Comparison of ENCODE assay signal across 8 mouse cellular contexts in the genomic region with DNA sequence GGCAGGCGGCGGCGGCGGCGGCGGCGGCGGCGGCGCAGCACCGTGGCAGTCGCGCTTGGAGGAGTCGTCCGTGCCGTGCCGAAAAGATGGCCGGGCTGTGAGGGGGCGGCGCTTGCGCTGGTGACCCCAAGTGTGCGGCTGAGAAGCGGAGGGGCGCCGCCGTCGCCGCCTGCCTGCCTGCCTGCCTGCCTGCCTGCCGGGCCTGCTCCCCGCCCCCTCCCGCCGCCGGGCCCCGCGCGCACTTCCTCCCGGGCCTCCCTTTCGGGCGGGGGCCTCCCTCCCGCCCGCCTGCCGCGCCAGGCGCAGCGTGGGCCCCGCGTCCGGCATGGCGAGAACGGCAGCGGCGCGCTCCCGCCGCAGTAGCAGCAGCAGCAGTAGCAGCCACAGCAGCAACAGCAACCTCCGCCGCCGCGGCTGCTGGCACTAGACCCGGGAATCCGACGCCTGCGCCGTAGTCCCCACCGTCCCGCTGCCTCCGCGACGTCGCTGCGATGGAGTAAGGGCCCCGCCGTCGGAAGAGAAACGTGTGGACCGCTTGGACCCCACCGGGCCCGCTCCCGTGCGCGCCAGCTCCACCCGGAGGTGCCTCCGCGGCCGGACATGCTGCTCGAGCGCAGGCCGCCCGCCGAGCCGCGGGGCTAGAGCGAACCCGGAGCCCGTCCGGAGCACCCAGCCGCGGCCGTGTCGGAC. TPM values are rescaled to one million over a fixed set of nuclear protein-coding genes. Genes with fewer than 3 reads are reported as not detected.
DNase-seq lines count a peak whose midpoint lies in the region; ATAC-seq and TF ChIP-seq lines count a peak whose summit lies in the region.

No protein-coding gene starts in this region.

- H3K27ac ChIP-seq in forebrain, postnatal 0 days (ENCODE audit: low read depth, low read length): peak overlapping the region; percentile 99
- H3K27ac ChIP-seq in lung, postnatal 0 days (ENCODE audit: low read length): peak overlapping the region; percentile 100

- H3K4me2 ChIP-seq in forebrain, postnatal 0 days (ENCODE audit: low read depth): peak overlapping the region; percentile 87
- H3K4me2 ChIP-seq in lung, postnatal 0 days (replicated peaks; ENCODE audit: low read depth, low read length): peak overlapping the region; percentile 78

- H3K4me3 ChIP-seq in forebrain, postnatal 0 days (ENCODE audit: low read depth, low read length): peak overlapping the region; percentile 98
- H3K4me3 ChIP-seq in lung, postnatal 0 days (ENCODE audit: low read depth, low read length): peak overlapping the region; percentile 98

- peak; percentile 79 for ATAC-seq in forebrain, postnatal 0 days
- ATAC-seq in lung, postnatal 0 days: peak; percentile 78

- H3K9me3 ChIP-seq in forebrain, postnatal 0 days (ENCODE audit: low read length): no peaks in the 10 kb centered on the region
- H3K9me3 ChIP-seq in lung, postnatal 0 days (ENCODE audit: low read length): no peaks in the 10 kb centered on the region

- under 1% methylated on average over 80 of the region's 100 CpGs for WGBS in forebrain, postnatal 0 days
- under 1% methylated on average over 63 of the region's 100 CpGs for WGBS in lung, postnatal 0 days

- no peak for TF ChIP-seq EP300 in lung, postnatal 0 days (IDR thresholded peaks at IDR 0.05)

- peak; percentile 18; the same call in 1 of the 2 replicates for TF ChIP-seq CTCF in forebrain, postnatal 0 days (IDR thresholded peaks at IDR 0.05; ENCODE audit: low read depth)
- TF ChIP-seq CTCF in lung, postnatal 0 days (IDR thresholded peaks at IDR 0.05): peak; percentile 25; the same call in 1 of the 2 replicates

- peak; percentile 55 for DNase-seq in ES-CJ7 (ENCODE audit: low read depth, low spot score)
- peak; percentile 83 to 89 for DNase-seq in cerebellum, adult 18-20 months
- DNase-seq in forebrain, postnatal 0 days: peak; percentile 74
- peak; percentile 86 for DNase-seq in heart, postnatal 4 days
- peak; percentile 78 to 87 for DNase-seq in layer of hippocampus, postnatal 10 days (ENCODE audit: low spot score in 2 of 2)
- DNase-seq in lung, postnatal 0 days (ENCODE audit: low spot score): peak; percentile 89
- DNase-seq in ovary, postnatal 10 days (ENCODE audit: low spot score): peak; percentile 56
- DNase-seq in thymus, postnatal 10 days (ENCODE audit: low spot score in 2 of 2): peak; percentile 88

- H3K27me3 ChIP-seq in forebrain, postnatal 0 days (ENCODE audit: insufficient read depth, low read length): no peaks in the 10 kb centered on the region
- H3K27me3 ChIP-seq in lung, postnatal 0 days (replicated peaks; ENCODE audit: insufficient read depth, low read length): no peaks in the 10 kb centered on the region

- H3K36me3 ChIP-seq in forebrain, postnatal 0 days (ENCODE audit: insufficient read depth): no peaks in the 10 kb centered on the region
- no peaks in the 10 kb centered on the region for H3K36me3 ChIP-seq in lung, postnatal 0 days (ENCODE audit: insufficient read depth, low read length)

- H3K4me1 ChIP-seq in forebrain, postnatal 0 days (ENCODE audit: insufficient read depth): peaks cover 25% of the 10 kb centered on the region
- H3K4me1 ChIP-seq in lung, postnatal 0 days (ENCODE audit: insufficient read depth, low read depth, low read length): peaks cover 7% of the 10 kb centered on the region; the same call in 1 of the 2 replicates

- peak overlapping the region; percentile 100 for H3K9ac ChIP-seq in forebrain, postnatal 0 days
- H3K9ac ChIP-seq in lung, postnatal 0 days (replicated peaks; ENCODE audit: low read depth): peak overlapping the region; percentile 97

RNA-seq across cellular contexts. Expression of a gene that starts 0.6 kb away (rescaled TPM):
- total RNA-seq in forebrain, postnatal 0 days (2014; rRNA removed): 27.0 and 33.9 TPM in 2 replicates
- 3.6 and 4.9 TPM in 2 replicates for polyA plus RNA-seq in forebrain, postnatal 0 days (2015; fragmentation: Nextera tagmentation; extraction: Ambion mirVana)
- 10 to 100 TPM; 38.4 to 41.7 TPM for total RNA-seq in heart, postnatal 4 days (2021)
- 10 to 100 TPM; 56.7 to 58.4 TPM for total RNA-seq in layer of hippocampus, postnatal 10 days (2021)
- 5.0 and 5.8 TPM in 2 replicates for polyA plus RNA-seq in lung, postnatal 0 days (2015; fragmentation: Nextera tagmentation; extraction: Ambion mirVana)

RNA-seq across cellular contexts. Expression of a gene that starts 39.8 kb away (rescaled TPM):
- 49.3 and 50.9 TPM in 2 replicates for total RNA-seq in forebrain, postnatal 0 days (2014; rRNA removed)
- 27.2 and 29.3 TPM in 2 replicates for polyA plus RNA-seq in forebrain, postnatal 0 days (2015; fragmentation: Nextera tagmentation; extraction: Ambion mirVana)
- 10 to 100 TPM; 65.1 to 73.7 TPM for total RNA-seq in heart, postnatal 4 days (2021)
- 10 to 100 TPM; 50.8 to 53.3 TPM for total RNA-seq in layer of hippocampus, postnatal 10 days (2021)
- 19.7 and 19.8 TPM in 2 replicates for polyA plus RNA-seq in lung, postnatal 0 days (2015; fragmentation: Nextera tagmentation; extraction: Ambion mirVana)

Comparison
In these comparisons a context has a peak if more than half of its experiments do, and no peak if none do; other contexts are left out.
1. Peak in every context shown above with its lines: DNase-seq, ATAC-seq, H3K4me3 ChIP-seq and H3K27ac ChIP-seq.